Mouse (Mus musculus): ENCODE data around the gene Ext2. TPM values are rescaled to one million over a fixed set of nuclear protein-coding genes. Genes with fewer than 3 reads are reported as not detected.

Ext2 gene
- polyA plus RNA-seq, 1 experiment from 2014 or later = 69.7 TPM

GRCm38 (mm10) chr2:93840109-93840508 is 17.7 kb upstream of the Ext2 start:
- no peak overlapping the region for H3K4me2 ChIP-seq
- no peaks in the 10 kb centered on the region for H3K27me3 ChIP-seq (replicated peaks)
- no peak overlapping the region for H3K27ac ChIP-seq (replicated peaks)
- H3K4me1 ChIP-seq = no peaks in the 10 kb centered on the region
- no peaks in the 10 kb centered on the region for H3K9me3 ChIP-seq (replicated peaks)
- WGBS = 83% methylated on average over 6 of the region's 6 CpGs
- ATAC-seq (ENCODE audit: low FRiP score) = no peak
- no peak overlapping the region for H3K9ac ChIP-seq (replicated peaks)
- H3K4me3 ChIP-seq (replicated peaks) = no peak overlapping the region
- H3K36me3 ChIP-seq = peaks cover 51% of the 10 kb centered on the region

DNA sequence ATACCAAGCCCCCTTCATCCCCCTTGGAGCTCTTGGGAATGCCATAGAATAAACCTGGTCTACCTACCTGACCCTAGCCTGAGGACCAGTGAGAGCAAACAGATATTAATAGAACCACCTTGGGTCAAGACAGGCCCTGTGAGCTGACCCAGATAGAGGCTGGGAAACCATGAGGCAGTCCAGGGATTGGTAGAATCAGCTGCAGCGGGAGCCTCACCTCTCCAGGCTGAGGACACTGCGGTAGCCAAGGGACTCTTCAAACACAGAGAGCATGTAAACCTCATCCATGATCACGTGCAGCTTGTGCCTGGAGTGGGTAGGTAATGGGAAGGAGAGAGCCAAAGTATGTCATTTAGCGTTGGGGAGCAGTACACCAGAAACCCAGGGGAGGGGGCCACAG is 16.6 kb upstream of the Ext2 start:
- H3K4me1 ChIP-seq = no peaks in the 10 kb centered on the region
- no peak overlapping the region for H3K27ac ChIP-seq (replicated peaks)
- no peaks in the 10 kb centered on the region for H3K27me3 ChIP-seq (replicated peaks)
- H3K9me3 ChIP-seq (replicated peaks) = no peaks in the 10 kb centered on the region
- H3K9ac ChIP-seq (replicated peaks) = no peak overlapping the region
- H3K36me3 ChIP-seq = peaks cover 48% of the 10 kb centered on the region
- no peak for ATAC-seq (ENCODE audit: low FRiP score)
- no peak overlapping the region for H3K4me3 ChIP-seq (replicated peaks)
- 95% methylated on average over 4 of the region's 4 CpGs for WGBS
- no peak overlapping the region for H3K4me2 ChIP-seq

DNA sequence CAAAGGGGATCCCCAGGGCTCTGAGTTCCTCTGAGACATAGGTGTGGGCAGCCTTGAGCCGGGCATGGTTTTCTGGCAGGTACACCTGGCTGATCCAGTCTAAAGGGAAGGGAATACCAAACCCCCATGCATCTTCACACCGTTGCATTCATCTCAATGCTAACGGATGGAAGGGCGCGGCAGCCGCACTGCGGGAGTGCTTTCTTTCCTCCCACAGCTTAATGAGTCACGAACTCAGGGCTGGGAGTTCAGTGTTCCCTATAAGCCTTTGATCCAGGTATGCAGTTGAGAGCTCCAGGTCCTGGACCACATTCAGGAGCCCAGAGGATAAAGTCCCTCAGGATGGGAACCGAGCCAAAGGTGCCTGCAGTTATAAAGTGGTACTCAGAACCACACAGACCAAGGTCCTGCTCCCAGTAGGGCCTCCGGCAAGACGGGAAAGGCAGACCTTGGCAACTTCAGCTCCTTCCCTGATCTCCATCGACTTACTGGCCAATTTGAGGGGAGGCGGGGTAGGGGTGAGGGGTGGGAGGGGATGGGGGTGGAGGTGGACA is 13.9 kb upstream of the Ext2 start:
- ATAC-seq (ENCODE audit: low FRiP score) = no peak
- Histone ChIP-seq H3K27me3 (replicated peaks) (no peaks in the 10 kb centered on the region), H3K27ac (replicated peaks) (no peak overlapping the region), H3K4me2 (no peak overlapping the region), H3K4me1 (no peaks in the 10 kb centered on the region), H3K9me3 (replicated peaks) (no peaks in the 10 kb centered on the region), H3K36me3 (peaks cover 37% of the 10 kb centered on the region), H3K4me3 (replicated peaks) (no peak overlapping the region), H3K9ac (replicated peaks) (no peak overlapping the region)
- WGBS = 68% methylated on average over 13 of the region's 13 CpGs

GRCm38 (mm10) chr2:93835596-93835995 is 13.2 kb upstream of the Ext2 start:
- no peaks in the 10 kb centered on the region for H3K27me3 ChIP-seq (replicated peaks)
- H3K4me1 ChIP-seq = no peaks in the 10 kb centered on the region
- no peak for ATAC-seq (ENCODE audit: low FRiP score)
- no peak overlapping the region for H3K4me3 ChIP-seq (replicated peaks)
- H3K9me3 ChIP-seq (replicated peaks) = no peaks in the 10 kb centered on the region
- H3K9ac ChIP-seq (replicated peaks) = no peak overlapping the region
- no peak overlapping the region for H3K27ac ChIP-seq (replicated peaks)
- peaks cover 30% of the 10 kb centered on the region for H3K36me3 ChIP-seq
- WGBS = 85% methylated on average over 11 of the region's 11 CpGs
- H3K4me2 ChIP-seq = no peak overlapping the region

DNA sequence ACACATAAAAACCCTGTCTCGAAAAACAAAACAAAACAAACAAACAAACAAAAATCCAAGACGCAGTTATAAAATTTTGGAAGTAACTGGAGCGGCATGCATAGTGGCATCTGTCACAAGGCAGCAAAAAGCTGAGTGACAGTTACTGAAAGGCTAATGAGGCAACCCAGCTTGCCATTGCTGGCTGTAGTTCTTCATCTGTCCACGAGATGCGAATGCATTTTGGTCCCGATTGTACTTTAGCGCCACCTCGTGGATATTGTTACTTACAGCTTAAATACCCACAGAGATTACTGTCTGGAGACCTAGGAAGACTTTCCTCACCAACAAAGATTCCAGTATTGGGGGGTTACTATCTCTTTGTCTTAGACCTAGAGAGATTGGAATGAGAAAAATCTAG is 1.2 kb upstream of the Ext2 start:
- no peak overlapping the region for H3K9ac ChIP-seq (replicated peaks)
- H3K9me3 ChIP-seq (replicated peaks) = no peaks in the 10 kb centered on the region
- WGBS = 17% methylated on average over 8 of the region's 8 CpGs
- ATAC-seq (ENCODE audit: low FRiP score) = no peak
- no peak overlapping the region for H3K4me3 ChIP-seq (replicated peaks)
- no peaks in the 10 kb centered on the region for H3K27me3 ChIP-seq (replicated peaks)
- peaks cover 26% of the 10 kb centered on the region for H3K4me1 ChIP-seq
- peaks cover 13% of the 10 kb centered on the region for H3K36me3 ChIP-seq
- H3K4me2 ChIP-seq = no peak overlapping the region
- H3K27ac ChIP-seq (replicated peaks) = no peak overlapping the region

DNA sequence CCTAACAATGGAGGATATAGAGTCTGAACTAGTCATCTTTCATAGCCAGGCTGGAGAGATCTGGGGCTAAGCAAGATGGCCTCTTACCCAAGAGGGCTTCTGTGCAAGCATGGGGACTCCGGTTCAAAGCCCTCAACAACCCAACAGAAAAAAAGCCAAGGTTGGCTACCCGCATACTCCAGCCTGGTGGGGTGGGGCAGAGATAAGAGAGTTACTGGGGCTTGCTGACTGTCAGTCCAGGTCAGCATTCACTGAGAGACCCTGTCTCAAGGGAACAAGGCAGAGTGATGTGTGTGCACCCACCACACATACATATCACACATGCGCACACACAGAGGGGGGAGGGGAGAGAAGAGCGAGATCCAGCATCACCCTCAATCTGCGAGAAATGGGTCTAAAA is 4.6 kb downstream of the Ext2 start:
- Histone ChIP-seq H3K4me1 (peaks cover 31% of the 10 kb centered on the region), H3K4me2 (no peak overlapping the region), H3K27ac (replicated peaks) (no peak overlapping the region), H3K27me3 (replicated peaks) (no peaks in the 10 kb centered on the region), H3K9ac (replicated peaks) (no peak overlapping the region), H3K4me3 (replicated peaks) (no peak overlapping the region), H3K36me3 (peaks cover 22% of the 10 kb centered on the region), H3K9me3 (replicated peaks) (no peaks in the 10 kb centered on the region)
- WGBS = 96% methylated on average over 5 of the region's 5 CpGs
- ATAC-seq (ENCODE audit: low FRiP score) = no peak

- peaks cover 38% of the 10 kb centered on the region for H3K36me3 ChIP-seq
- WGBS = 93% methylated on average over 22 of the region's 22 CpGs
- H3K27me3 ChIP-seq (replicated peaks) = no peaks in the 10 kb centered on the region
- H3K27ac ChIP-seq (replicated peaks) = no peak overlapping the region
- no peaks in the 10 kb centered on the region for H3K9me3 ChIP-seq (replicated peaks)
- no peak overlapping the region for H3K4me2 ChIP-seq
- no peak overlapping the region for H3K4me3 ChIP-seq (replicated peaks)
- H3K4me1 ChIP-seq = 0 out of 2 replicates have a peak, but pooled peaks cover 3% of the 10 kb centered on the region
- H3K9ac ChIP-seq (replicated peaks) = no peak overlapping the region
- no peak for ATAC-seq (ENCODE audit: low FRiP score)
Observed at GRCm38 (mm10) chr2:93813343-93813742, 9.0 kb downstream of the Ext2 start.

DNA sequence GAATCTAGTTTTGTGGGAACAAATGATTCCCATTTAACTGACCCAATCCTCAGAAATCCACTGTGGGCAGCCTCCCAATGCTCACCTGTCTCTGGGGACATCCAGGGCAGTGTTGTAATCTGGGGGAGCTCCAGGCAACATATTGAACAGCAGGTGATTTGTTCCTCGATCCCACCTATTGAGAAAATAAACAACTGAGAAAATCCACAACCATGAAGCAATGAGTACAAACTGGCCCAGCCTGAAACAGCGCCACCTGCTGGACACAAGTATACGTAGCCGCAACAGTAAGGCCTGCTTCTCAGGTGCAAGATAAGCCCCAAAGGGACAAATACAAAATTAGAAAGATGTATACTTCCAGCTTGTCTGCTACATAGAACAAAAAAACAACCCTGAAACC is 10.6 kb downstream of the Ext2 start:
- no peak overlapping the region for H3K4me2 ChIP-seq
- ATAC-seq (ENCODE audit: low FRiP score) = no peak
- H3K36me3 ChIP-seq = peaks cover 53% of the 10 kb centered on the region
- H3K9me3 ChIP-seq (replicated peaks) = no peaks in the 10 kb centered on the region
- no peak overlapping the region for H3K4me3 ChIP-seq (replicated peaks)
- no peaks in the 10 kb centered on the region for H3K27me3 ChIP-seq (replicated peaks)
- H3K4me1 ChIP-seq = no peaks in the 10 kb centered on the region
- H3K27ac ChIP-seq (replicated peaks) = no peak overlapping the region
- no peak overlapping the region for H3K9ac ChIP-seq (replicated peaks)
- 30% methylated on average over 4 of the region's 4 CpGs for WGBS

DNA sequence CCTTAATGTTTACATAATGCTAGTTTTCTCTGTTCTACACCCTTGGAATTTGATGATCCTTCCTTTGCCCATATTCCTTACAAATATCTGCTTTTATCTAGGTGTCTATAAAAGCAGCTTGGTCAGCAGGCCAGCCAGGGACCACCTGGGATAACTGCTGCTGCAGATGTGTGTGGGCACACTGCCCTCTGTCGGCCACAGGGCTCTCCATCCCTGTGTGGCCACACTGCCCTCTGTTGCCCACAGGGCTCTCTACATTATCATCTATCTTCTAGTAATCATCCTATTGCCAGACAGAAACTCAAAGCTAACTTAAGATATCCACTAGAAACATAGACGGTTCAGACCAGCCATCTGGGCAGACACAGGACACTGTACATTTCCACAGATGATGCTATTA is 12.4 kb downstream of the Ext2 start:
- H3K9me3 ChIP-seq (replicated peaks) = no peaks in the 10 kb centered on the region
- H3K9ac ChIP-seq (replicated peaks) = no peak overlapping the region
- H3K4me1 ChIP-seq = no peaks in the 10 kb centered on the region
- no peaks in the 10 kb centered on the region for H3K27me3 ChIP-seq (replicated peaks)
- no peak overlapping the region for H3K4me2 ChIP-seq
- ATAC-seq (ENCODE audit: low FRiP score) = no peak
- WGBS = 10% methylated on average over 2 of the region's 2 CpGs
- H3K4me3 ChIP-seq (replicated peaks) = no peak overlapping the region
- H3K27ac ChIP-seq (replicated peaks) = no peak overlapping the region
- peaks cover 69% of the 10 kb centered on the region for H3K36me3 ChIP-seq

DNA sequence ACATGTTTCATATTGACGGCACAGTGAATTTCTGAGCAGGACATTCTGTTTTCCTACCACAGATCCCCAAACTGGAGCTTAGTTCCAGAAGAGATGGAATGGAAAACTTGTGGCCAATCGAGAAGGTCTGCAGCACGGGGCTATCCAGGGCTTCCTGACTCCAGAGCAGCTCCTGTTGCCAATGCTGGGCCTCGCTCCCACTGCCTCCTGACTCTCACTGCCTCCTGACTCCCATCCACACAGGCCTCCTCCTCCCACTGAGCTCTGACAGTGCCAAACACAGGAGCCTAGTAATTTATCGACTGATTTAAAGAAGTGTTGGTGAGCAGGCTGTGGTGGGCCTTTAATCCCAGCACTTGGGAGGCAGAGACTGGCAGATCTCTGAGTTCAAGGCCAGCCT is 14.3 kb downstream of the Ext2 start:
- Histone ChIP-seq H3K27me3 (replicated peaks) (no peaks in the 10 kb centered on the region), H3K9me3 (replicated peaks) (no peaks in the 10 kb centered on the region), H3K4me3 (replicated peaks) (no peak overlapping the region), H3K27ac (replicated peaks) (no peak overlapping the region), H3K4me2 (no peak overlapping the region), H3K9ac (replicated peaks) (no peak overlapping the region), H3K36me3 (peaks cover 73% of the 10 kb centered on the region), H3K4me1 (no peaks in the 10 kb centered on the region)
- 85% methylated on average over 5 of the region's 5 CpGs for WGBS
- ATAC-seq (ENCODE audit: low FRiP score) = no peak

- no peak overlapping the region for H3K4me3 ChIP-seq (replicated peaks)
Observed at GRCm38 (mm10) chr2:93807440-93807839, 14.9 kb downstream of the Ext2 start.

GRCm38 (mm10) chr2:93806487-93807201 is 15.7 kb downstream of the Ext2 start:
- Histone ChIP-seq H3K27ac (replicated peaks) (no peak overlapping the region), H3K9ac (replicated peaks) (no peak overlapping the region), H3K27me3 (replicated peaks) (no peaks in the 10 kb centered on the region), H3K4me2 (no peak overlapping the region), H3K36me3 (peaks cover 72% of the 10 kb centered on the region), H3K9me3 (replicated peaks) (no peaks in the 10 kb centered on the region), H3K4me3 (replicated peaks) (no peak overlapping the region), H3K4me1 (no peaks in the 10 kb centered on the region)
- WGBS = 97% methylated on average over 6 of the region's 6 CpGs
- no peak for ATAC-seq (ENCODE audit: low FRiP score)

More at GRCm38 (mm10) chr2:93807440-93807839, 14.9 kb downstream of the Ext2 start:
- H3K27ac ChIP-seq (replicated peaks) = no peak overlapping the region
- WGBS = 87% methylated on average over 8 of the region's 8 CpGs
- no peaks in the 10 kb centered on the region for H3K4me1 ChIP-seq
- H3K9me3 ChIP-seq (replicated peaks) = no peaks in the 10 kb centered on the region
- H3K4me2 ChIP-seq = no peak overlapping the region
- H3K27me3 ChIP-seq (replicated peaks) = no peaks in the 10 kb centered on the region
- ATAC-seq (ENCODE audit: low FRiP score) = no peak
- H3K36me3 ChIP-seq = peaks cover 72% of the 10 kb centered on the region
- H3K9ac ChIP-seq (replicated peaks) = no peak overlapping the region

Measured in neural tube, embryonic 15.5 days (tissue).